17 mouse cellular contexts compared by ENCODE assay signal in the genomic region with DNA sequence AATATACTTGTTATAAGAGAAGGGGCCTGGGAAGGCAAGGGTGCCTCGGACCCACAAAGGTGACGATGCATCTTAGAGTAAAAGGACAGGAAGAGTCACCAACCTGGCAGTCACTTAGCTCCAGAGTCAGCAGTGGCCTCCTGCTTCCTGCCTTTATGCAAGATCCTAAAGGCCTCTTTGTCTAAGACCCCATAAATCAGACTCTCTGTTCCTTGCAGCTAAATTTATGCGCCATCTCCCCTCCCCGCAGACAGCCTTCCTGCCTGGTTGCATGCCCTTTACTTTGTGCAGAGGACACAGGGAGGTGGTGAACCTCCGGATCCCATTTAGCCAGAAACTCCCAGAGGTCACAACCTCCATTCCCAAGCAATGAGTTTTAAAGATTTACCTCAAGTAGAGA. TPM values are rescaled to one million over a fixed set of nuclear protein-coding genes. Genes with fewer than 3 reads are reported as not detected.
A peak's percentile ranks its signal among the peaks of the same experiment; 100 is the strongest.
DNase-seq lines count a peak whose midpoint lies in the region; ATAC-seq and TF ChIP-seq lines count a peak whose summit lies in the region.
"Had no signal": no experiment of that assay in that cellular context is flagged by ENCODE, and none has a peak within 500 bp of the region (broad histone marks: within the 10 kb centered on the region; RNA-seq: fewer than 3 reads in every experiment).

No protein-coding gene starts in this region.

- DNase-seq in ZHBTc4 (ENCODE audit: low read depth, low spot score) (peak; percentile 12), liver (no peak)
- DNase-seq in embryo, embryonic 10.5 days (ENCODE audit: low spot score): peak; percentile 64
- peak; percentile 83 for DNase-seq in mesoderm, embryonic 11.5 days (ENCODE audit: low read depth, low spot score)
- no peak for DNase-seq in forebrain, postnatal 0 days
- DNase-seq in layer of hippocampus, adult 9-11 months: no peak
- DNase-seq: cerebellum, adult 8-10 months had no signal

- no peaks in the 10 kb centered on the region for H3K9me3 ChIP-seq in kidney, embryonic 14.5 days (ENCODE audit: control insufficient read depth, low read length)
- no peaks in the 10 kb centered on the region for H3K9me3 ChIP-seq in intestine, embryonic 15.5 days
- H3K9me3 ChIP-seq in forebrain, postnatal 0 days (ENCODE audit: low read length): no peaks in the 10 kb centered on the region
- H3K9me3 ChIP-seq: embryonic facial prominence, embryonic 13.5 days; forebrain, embryonic 13.5 days; hindbrain, embryonic 13.5 days; limb, embryonic 12.5 days; lung, embryonic 15.5 days had no signal

- H3K36me3 ChIP-seq in kidney, embryonic 14.5 days (ENCODE audit: control insufficient read depth, insufficient read depth, low read length): no peaks in the 10 kb centered on the region
- no peaks in the 10 kb centered on the region for H3K36me3 ChIP-seq in intestine, embryonic 15.5 days
- no peaks in the 10 kb centered on the region for H3K36me3 ChIP-seq in forebrain, postnatal 0 days (ENCODE audit: insufficient read depth)
- H3K36me3 ChIP-seq: embryonic facial prominence, embryonic 13.5 days; hindbrain, embryonic 13.5 days; limb, embryonic 12.5 days; lung, embryonic 15.5 days had no signal

- no peak overlapping the region for H3K4me3 ChIP-seq in kidney, embryonic 14.5 days (ENCODE audit: low read length)
- H3K4me3 ChIP-seq in intestine, embryonic 15.5 days (replicated peaks): no peak overlapping the region
- no peak overlapping the region for H3K4me3 ChIP-seq in forebrain, postnatal 0 days (ENCODE audit: low read depth, low read length)
- H3K4me3 ChIP-seq: embryonic facial prominence, embryonic 13.5 days; forebrain, embryonic 13.5 days; hindbrain, embryonic 13.5 days; limb, embryonic 12.5 days; lung, embryonic 15.5 days; megakaryocyte, embryonic 14.5 days had no signal

- 4% methylated on average over 5 of the region's 5 CpGs for WGBS in kidney, embryonic 14.5 days
- WGBS in intestine, embryonic 15.5 days: 46% methylated on average over 5 of the region's 5 CpGs
- WGBS in forebrain, postnatal 0 days: 64% methylated on average over 5 of the region's 5 CpGs

- no peaks in the 10 kb centered on the region for H3K27me3 ChIP-seq in kidney, embryonic 14.5 days (ENCODE audit: control insufficient read depth, insufficient read depth, low read length)
- no peaks in the 10 kb centered on the region for H3K27me3 ChIP-seq in intestine, embryonic 15.5 days (replicated peaks)
- no peaks in the 10 kb centered on the region for H3K27me3 ChIP-seq in forebrain, postnatal 0 days (ENCODE audit: insufficient read depth, low read length)
- H3K27me3 ChIP-seq: embryonic facial prominence, embryonic 13.5 days; forebrain, embryonic 13.5 days; hindbrain, embryonic 13.5 days; limb, embryonic 12.5 days; lung, embryonic 15.5 days; megakaryocyte, embryonic 14.5 days had no signal

- TF ChIP-seq CTCF in forebrain, postnatal 0 days (IDR thresholded peaks at IDR 0.05; ENCODE audit: low read depth): no peak

- H3K4me2 ChIP-seq in kidney, embryonic 14.5 days (replicated peaks; ENCODE audit: low read depth, low read length): no peak overlapping the region
- H3K4me2 ChIP-seq in intestine, embryonic 15.5 days (replicated peaks): no peak overlapping the region
- no peak overlapping the region for H3K4me2 ChIP-seq in forebrain, postnatal 0 days (ENCODE audit: low read depth)
- H3K4me2 ChIP-seq: embryonic facial prominence, embryonic 13.5 days; forebrain, embryonic 13.5 days; hindbrain, embryonic 13.5 days; limb, embryonic 12.5 days; lung, embryonic 15.5 days had no signal

- H3K27ac ChIP-seq in kidney, embryonic 14.5 days (ENCODE audit: low read depth, low read length): no peak overlapping the region
- H3K27ac ChIP-seq in intestine, embryonic 15.5 days: no peak overlapping the region
- no peak overlapping the region for H3K27ac ChIP-seq in forebrain, postnatal 0 days (ENCODE audit: low read depth, low read length)
- H3K27ac ChIP-seq: embryonic facial prominence, embryonic 13.5 days; forebrain, embryonic 13.5 days; hindbrain, embryonic 13.5 days; limb, embryonic 12.5 days; lung, embryonic 15.5 days; stomach, postnatal 0 days had no signal

- H3K4me1 ChIP-seq in kidney, embryonic 14.5 days (ENCODE audit: control insufficient read depth, insufficient read depth, low read length): no peaks in the 10 kb centered on the region
- H3K4me1 ChIP-seq in intestine, embryonic 15.5 days (replicated peaks): no peaks in the 10 kb centered on the region
- H3K4me1 ChIP-seq in forebrain, postnatal 0 days (ENCODE audit: insufficient read depth): no peaks in the 10 kb centered on the region
- H3K4me1 ChIP-seq: embryonic facial prominence, embryonic 13.5 days; forebrain, embryonic 13.5 days; lung, embryonic 15.5 days; megakaryocyte, embryonic 14.5 days had no signal

- peak; percentile 90 for ATAC-seq in kidney, embryonic 14.5 days (ENCODE audit: low FRiP score, low TSS enrichment)
- ATAC-seq in intestine, embryonic 15.5 days: no peak
- ATAC-seq in forebrain, postnatal 0 days: no peak
- ATAC-seq: forebrain, embryonic 13.5 days; Patski had no signal

- H3K9ac ChIP-seq in kidney, embryonic 14.5 days (ENCODE audit: low read depth, low read length): no peak overlapping the region
- H3K9ac ChIP-seq in intestine, embryonic 15.5 days: no peak overlapping the region
- no peak overlapping the region for H3K9ac ChIP-seq in forebrain, postnatal 0 days
- H3K9ac ChIP-seq: embryonic facial prominence, embryonic 13.5 days; forebrain, embryonic 13.5 days; hindbrain, embryonic 13.5 days; limb, embryonic 12.5 days; lung, embryonic 15.5 days had no signal

RNA-seq across cellular contexts. Expression of a gene that starts 52.8 kb away (rescaled TPM):
- polyA plus RNA-seq in kidney, embryonic 14.5 days (2014; fragmentation: Nextera tagmentation; extraction: Ambion mirVana): 265 and 309 TPM in 2 replicates
- polyA plus RNA-seq in intestine, embryonic 15.5 days (2015; fragmentation: Nextera tagmentation; extraction: Ambion mirVana): 228 and 249 TPM in 2 replicates
- total RNA-seq in forebrain, postnatal 0 days (2014; rRNA removed): 65.0 and 86.6 TPM in 2 replicates
- polyA plus RNA-seq in forebrain, postnatal 0 days (2015; fragmentation: Nextera tagmentation; extraction: Ambion mirVana): 277 and 325 TPM in 2 replicates

Comparison
In these comparisons a context has a peak if more than half of its experiments do, and no peak if none do; other contexts are left out.
1. DNase-seq: peak in ZHBTc4 (single experiment), embryo, embryonic 10.5 days (single experiment) and mesoderm, embryonic 11.5 days (single experiment); none in liver (single experiment), forebrain, postnatal 0 days (single experiment) and layer of hippocampus, adult 9-11 months (single experiment).